Mouse (Mus musculus): ENCODE data around the gene Sms. TPM values are rescaled to one million over a fixed set of nuclear protein-coding genes. Genes with fewer than 3 reads are reported as not detected.

Gene Sms
- 10 to 100 TPM; 58.7 to 60.8 TPM for total RNA-seq (2023)

DNA sequence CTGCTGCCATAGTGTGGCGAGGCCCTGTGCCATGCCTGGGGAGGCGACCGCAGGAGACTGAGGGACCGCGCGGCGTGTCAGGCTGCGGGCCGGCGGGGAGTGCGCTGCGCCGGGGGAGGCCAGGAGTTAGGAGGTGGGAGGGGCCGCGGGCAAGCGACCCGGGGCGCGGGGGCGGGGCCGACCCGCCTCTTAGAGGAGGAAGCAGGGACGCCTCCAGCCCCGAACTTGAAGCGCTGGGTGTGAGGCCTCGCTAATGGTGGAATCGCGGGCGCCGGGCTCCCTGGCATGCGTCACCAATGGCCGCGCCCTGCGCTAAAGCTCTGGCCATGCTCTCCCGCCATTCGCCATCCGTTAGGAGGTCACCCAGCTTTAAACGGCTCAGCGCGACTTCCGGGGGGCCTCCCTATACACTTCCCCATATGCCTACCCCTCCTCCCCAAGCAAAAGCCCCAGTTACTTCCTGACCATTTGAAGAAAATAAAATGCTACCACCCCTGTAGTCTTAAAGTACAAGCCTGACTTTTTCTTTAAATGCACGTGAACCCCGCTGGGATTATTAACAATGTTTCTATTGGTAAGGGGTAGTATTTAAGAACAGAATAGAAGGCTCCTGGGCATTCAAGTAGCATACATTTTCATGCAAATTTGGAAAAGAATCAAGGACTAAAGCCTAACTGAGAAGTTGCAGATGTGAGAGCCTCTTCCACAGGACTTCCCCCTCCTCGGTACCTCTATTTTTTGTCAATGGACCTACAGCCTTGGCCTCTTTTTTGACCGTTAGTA is at the start of gene Sms:
Gene Sms (minus strand): TSS at position 344 of the 783 bp plus-strand sequence.

DNA sequence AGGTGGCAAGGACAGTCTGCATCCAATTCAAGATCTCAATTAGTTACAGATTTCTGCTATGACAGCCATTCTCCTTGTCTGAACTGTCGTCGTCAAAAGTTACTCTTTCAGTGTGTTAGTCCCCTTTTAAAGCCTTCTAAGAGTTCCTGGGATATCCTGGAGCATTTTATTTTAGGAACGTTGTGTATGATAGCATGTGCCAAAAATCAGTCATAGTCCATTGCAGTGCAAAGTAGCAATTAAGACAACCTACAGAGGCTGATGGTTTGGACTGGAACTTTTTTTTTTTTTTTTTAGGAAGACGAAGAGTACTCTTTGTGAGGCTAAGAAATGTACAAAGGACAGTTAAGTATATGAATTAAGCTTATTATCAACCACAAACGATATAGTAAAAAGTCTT is 76.9 kb downstream of the Sms start, which contains the start of gene Phex:
Gene Phex (minus strand): TSS at position 101 of the 400 bp plus-strand sequence.

Other genes with a start within 250 kb of the Sms start
- under 1 TPM; 0.42 to 0.44 TPM for gene Phex, start 77.0 kb downstream of the Sms start, total RNA-seq (2023)
- gene Yy2, start 76.7 kb upstream of the Sms start, total RNA-seq (2023), result 1 to 10 TPM; 3.9 to 4.3 TPM
- 10 to 100 TPM; 17.7 to 23.4 TPM for gene Mbtps2, start 106.4 kb upstream of the Sms start, total RNA-seq (2023)
- gene Smpx, start 206.6 kb upstream of the Sms start, total RNA-seq (2023), result not detected

All from B cell, adult 67 days (primary cell).